Mouse (Mus musculus): ENCODE measurements around the gene Sp6. TPM values are rescaled to one million over a fixed set of nuclear protein-coding genes. Genes with fewer than 3 reads are reported as not detected.
A peak's percentile ranks its signal among the peaks of the same experiment; 100 is the strongest.

Sp6 gene
- polyA plus RNA-seq, 1 experiment: 0.22 TPM

DNA sequence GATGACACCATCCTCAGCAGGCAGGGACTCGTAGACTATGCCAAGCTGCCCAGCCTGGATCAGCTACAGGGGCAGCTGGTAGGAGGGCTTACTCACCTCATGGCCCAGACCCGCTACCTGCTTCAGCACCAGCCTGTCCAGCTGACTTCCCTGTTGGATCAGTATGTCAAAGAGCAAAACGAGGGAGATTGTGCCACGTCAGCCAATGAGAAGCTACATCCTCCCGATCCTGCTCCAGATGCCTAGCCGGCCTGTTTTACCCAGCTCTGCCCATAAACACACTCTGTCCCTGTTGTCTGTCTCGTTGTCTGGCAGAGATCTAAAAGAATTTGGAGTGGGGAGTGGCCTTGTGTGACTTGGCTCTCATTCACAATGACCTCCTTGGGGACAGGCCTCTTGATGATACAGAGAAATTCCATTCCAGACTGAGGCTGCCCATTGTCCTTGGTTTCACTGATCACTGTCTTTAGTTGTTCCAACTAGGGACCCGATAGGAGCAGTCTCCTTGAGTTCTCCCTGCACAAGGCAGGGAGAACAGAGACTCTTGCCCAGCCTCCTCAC is 35.0 kb downstream of the Sp6 start:
- no peaks in the 10 kb centered on the region; the same call in 1 of the 2 replicates for H3K36me3 ChIP-seq (ENCODE audit: control insufficient read depth, insufficient read depth, low read length)
- H3K27me3 ChIP-seq (ENCODE audit: control insufficient read depth, insufficient read depth, low read length): no peaks in the 10 kb centered on the region
- H3K4me1 ChIP-seq (ENCODE audit: control insufficient read depth, insufficient read depth, low read length): peaks cover 11% of the 10 kb centered on the region
- TF ChIP-seq CTCF (IDR thresholded peaks at IDR 0.05; ENCODE audit: control insufficient read depth, insufficient read depth, insufficient replicate concordance, low read depth, low read length) (no peak), POLR2A (IDR thresholded peaks at IDR 0.05; ENCODE audit: control insufficient read depth, low read depth, low read length) (peak; percentile 62; the same call in 1 of the 2 replicates)
- H3K4me3 ChIP-seq (ENCODE audit: control insufficient read depth, low read depth, low read length): peak overlapping the region; percentile 60
- peak overlapping the region; percentile 72 for H3K27ac ChIP-seq (ENCODE audit: control insufficient read depth, insufficient read depth, low read depth, low read length)

DNA sequence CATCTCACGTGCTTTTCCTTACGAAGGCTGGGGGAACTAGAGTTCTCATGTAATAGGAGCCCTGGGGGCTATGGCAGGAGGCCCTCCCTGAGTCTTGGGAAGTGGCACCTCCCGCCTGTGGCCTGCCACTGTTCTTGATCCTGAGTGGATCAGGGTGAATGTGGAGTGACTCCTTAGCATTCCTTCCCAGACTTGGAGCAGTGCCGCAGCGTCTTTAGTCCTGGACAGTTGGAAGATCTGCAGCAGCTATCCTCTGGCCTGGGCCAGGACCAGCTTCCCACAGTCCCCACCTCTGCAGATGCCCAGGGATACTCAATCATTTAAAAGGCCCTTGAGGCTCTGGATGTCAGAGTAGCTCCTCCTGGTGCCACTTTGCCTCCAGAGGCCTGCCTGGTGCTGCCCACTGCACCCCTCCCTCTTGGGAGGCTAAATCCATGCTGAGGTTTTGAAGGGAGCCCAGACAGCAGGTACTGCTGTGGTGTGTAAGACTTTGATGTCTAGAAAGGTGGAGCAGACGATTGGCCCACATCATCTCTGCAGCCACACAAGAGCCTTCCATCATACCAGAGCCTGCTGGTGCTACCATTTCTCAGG is 36.4 kb downstream of the Sp6 start:
- no peak overlapping the region for H3K4me3 ChIP-seq (ENCODE audit: control insufficient read depth, low read depth, low read length)
- TF ChIP-seq POLR2A (IDR thresholded peaks at IDR 0.05; ENCODE audit: control insufficient read depth, low read depth, low read length) (no peak), CTCF (IDR thresholded peaks at IDR 0.05; ENCODE audit: control insufficient read depth, insufficient read depth, insufficient replicate concordance, low read depth, low read length) (no peak)
- peaks cover 11% of the 10 kb centered on the region for H3K4me1 ChIP-seq (ENCODE audit: control insufficient read depth, insufficient read depth, low read length)
- H3K27ac ChIP-seq (ENCODE audit: control insufficient read depth, insufficient read depth, low read depth, low read length): peak overlapping the region; percentile 16; the same call in 1 of the 2 replicates
- no peaks in the 10 kb centered on the region for H3K27me3 ChIP-seq (ENCODE audit: control insufficient read depth, insufficient read depth, low read length)
- H3K36me3 ChIP-seq (ENCODE audit: control insufficient read depth, insufficient read depth, low read length): no peaks in the 10 kb centered on the region; the same call in 1 of the 2 replicates

DNA sequence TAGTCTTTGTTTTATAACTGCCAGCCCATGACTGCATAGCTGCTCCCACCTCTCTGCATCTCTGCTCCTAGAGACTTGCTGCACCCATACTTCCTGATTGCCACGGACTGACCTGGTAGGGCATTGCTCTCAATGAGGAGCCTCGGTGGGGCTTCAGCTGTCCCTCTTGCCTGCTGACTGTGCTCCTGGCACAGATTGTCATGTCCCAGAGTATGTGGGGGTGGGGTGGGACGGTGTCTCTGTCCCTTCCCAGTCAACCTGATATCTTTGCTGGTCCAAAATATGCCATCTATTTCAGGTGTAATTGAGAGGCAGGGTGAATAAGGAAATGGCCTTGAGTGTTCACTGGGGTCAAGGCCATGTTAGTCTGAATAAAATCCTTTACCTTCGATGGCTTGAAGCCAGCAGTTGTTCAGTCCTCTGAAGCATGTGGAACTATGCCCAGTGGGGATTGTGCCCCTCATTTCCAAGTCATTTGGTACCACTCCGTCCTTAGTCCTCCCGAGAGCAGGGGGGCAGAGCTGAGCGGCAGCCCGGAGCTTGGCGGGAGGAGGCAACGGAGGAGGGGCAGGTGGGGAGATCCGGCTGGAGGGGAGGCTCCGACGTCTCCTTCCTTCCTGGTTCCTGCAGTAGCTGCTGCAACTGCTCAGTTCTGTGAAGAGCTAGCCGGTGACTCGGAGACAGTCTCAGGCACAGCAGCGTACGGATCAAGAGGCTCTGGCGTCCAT is 37.2 kb downstream of the Sp6 start, which contains the start of gene Osbpl7:
Osbpl7 (plus strand) TSS at position 413 of the 728 bp plus-strand sequence.
- TF ChIP-seq CTCF (IDR thresholded peaks at IDR 0.05; ENCODE audit: control insufficient read depth, insufficient read depth, insufficient replicate concordance, low read depth, low read length) (no peak; the same call in 1 of the 2 replicates), POLR2A (IDR thresholded peaks at IDR 0.05; ENCODE audit: control insufficient read depth, low read depth, low read length) (peak; percentile 59)
- H3K27ac ChIP-seq (ENCODE audit: control insufficient read depth, insufficient read depth, low read depth, low read length): peak within 1 kb of the TSS; percentile 18
- no peaks in the 10 kb centered on the region; the same call in 1 of the 2 replicates for H3K36me3 ChIP-seq (ENCODE audit: control insufficient read depth, insufficient read depth, low read length)
- H3K4me1 ChIP-seq (ENCODE audit: control insufficient read depth, insufficient read depth, low read length): peaks cover 11% of the 10 kb centered on the region
- peak within 1 kb of the TSS; percentile 74 for H3K4me3 ChIP-seq (ENCODE audit: control insufficient read depth, low read depth, low read length)
- no peaks in the 10 kb centered on the region for H3K27me3 ChIP-seq (ENCODE audit: control insufficient read depth, insufficient read depth, low read length)

DNA sequence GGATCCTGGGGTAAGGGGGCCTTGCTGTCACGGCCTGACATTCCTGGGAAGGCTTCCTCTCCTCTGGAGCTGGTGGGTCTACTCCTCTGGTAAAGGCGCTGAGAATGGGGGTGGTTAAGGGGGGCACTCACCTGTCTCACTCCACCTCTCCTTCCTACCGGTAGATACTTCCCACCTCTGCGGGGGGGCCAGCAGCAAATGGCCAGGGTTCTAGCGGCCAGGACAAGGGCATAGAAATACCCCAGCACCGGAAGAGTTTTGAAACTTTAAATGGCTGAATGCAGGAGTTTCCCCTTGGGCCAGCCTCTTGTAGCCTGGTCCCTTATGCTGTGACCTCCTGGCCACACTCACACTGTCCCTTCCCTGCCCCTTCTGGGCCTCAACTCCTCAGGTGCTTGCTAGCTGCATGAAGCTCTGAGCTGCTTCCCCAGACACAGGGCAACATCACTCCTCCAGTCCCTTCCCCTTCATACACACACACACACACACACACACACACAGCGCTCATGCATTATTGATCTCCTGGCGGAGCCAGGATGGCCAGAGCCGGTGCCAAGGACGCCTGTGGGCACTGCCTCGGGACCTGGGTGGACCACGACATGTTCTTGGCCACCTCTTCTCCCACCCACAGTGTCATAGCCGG is 37.9 kb downstream of the Sp6 start:
- Histone ChIP-seq H3K4me1 (ENCODE audit: control insufficient read depth, insufficient read depth, low read length) (peaks cover 11% of the 10 kb centered on the region), H3K4me3 (ENCODE audit: control insufficient read depth, low read depth, low read length) (peak overlapping the region; percentile 74), H3K27ac (ENCODE audit: control insufficient read depth, insufficient read depth, low read depth, low read length) (peak overlapping the region; percentile 18), H3K27me3 (ENCODE audit: control insufficient read depth, insufficient read depth, low read length) (no peaks in the 10 kb centered on the region), H3K36me3 (ENCODE audit: control insufficient read depth, insufficient read depth, low read length) (no peaks in the 10 kb centered on the region; the same call in 1 of the 2 replicates)
- TF ChIP-seq CTCF (IDR thresholded peaks at IDR 0.05; ENCODE audit: control insufficient read depth, insufficient read depth, insufficient replicate concordance, low read depth, low read length): no peak
- no peak; the same call in 1 of the 2 replicates for TF ChIP-seq POLR2A (IDR thresholded peaks at IDR 0.05; ENCODE audit: control insufficient read depth, low read depth, low read length)

DNA sequence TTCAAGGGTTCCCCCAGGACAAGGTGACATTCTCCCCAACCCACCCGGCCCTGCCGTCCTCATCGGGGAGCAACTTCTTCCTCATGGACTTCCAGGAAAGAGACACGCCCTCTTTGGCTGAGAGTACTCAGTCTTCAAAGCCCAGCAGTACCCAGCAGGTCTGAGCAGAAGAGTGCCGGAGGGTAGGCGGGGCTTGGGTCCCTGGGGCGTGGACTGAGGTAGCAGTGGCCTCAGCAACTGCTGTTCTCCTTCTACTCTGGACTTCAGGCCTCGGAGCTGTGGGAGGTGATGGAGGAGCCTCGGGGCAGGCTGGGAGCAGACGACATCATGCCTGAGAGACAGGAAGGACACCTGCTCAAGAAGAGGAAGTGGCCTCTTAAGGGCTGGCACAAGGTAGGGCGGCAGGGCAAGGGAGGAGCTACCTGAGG is 39.0 kb downstream of the Sp6 start:
- Histone ChIP-seq H3K27me3 (ENCODE audit: control insufficient read depth, insufficient read depth, low read length) (no peaks in the 10 kb centered on the region), H3K4me3 (ENCODE audit: control insufficient read depth, low read depth, low read length) (no peak overlapping the region; the same call in 1 of the 2 replicates), H3K36me3 (ENCODE audit: control insufficient read depth, insufficient read depth, low read length) (no peaks in the 10 kb centered on the region; the same call in 1 of the 2 replicates), H3K27ac (ENCODE audit: control insufficient read depth, insufficient read depth, low read depth, low read length) (no peak overlapping the region), H3K4me1 (ENCODE audit: control insufficient read depth, insufficient read depth, low read length) (peaks cover 11% of the 10 kb centered on the region)
- no peak for TF ChIP-seq POLR2A (IDR thresholded peaks at IDR 0.05; ENCODE audit: control insufficient read depth, low read depth, low read length)
- TF ChIP-seq CTCF (IDR thresholded peaks at IDR 0.05; ENCODE audit: control insufficient read depth, insufficient read depth, insufficient replicate concordance, low read depth, low read length): no peak

DNA sequence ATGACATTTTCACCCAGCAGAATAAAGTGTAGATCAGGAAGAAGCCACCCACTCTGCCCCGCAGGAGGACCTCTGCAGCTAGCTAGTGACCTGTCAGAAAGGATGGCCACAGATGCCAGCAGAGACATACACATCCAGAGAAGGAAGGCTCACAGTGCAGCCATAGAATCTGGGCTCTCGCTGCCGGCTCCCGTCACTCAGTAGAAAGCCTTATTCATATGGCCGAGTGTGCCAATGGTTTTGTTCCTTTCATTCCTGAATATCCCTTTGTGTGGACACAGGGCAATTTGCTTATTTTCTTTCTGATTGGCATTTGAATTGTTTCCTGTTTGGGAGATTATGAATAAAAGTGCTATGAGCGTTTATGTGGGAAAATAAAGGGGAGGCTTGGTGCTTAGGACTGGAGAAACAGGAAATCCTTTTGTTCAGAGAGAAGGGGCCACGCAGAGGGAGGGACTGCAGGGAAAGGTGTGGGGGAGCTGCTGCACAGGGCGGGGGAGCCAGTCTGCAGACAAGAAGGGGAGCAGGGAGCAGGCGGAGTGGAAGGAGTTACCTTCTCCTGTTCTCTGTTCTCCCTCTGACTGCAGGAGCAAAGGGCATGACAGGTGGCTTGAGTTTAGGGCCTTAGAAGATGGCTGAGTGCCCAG is 50.2 kb downstream of the Sp6 start:
- TF ChIP-seq CTCF (IDR thresholded peaks at IDR 0.05; ENCODE audit: control insufficient read depth, insufficient read depth, insufficient replicate concordance, low read depth, low read length) (no peak), POLR2A (IDR thresholded peaks at IDR 0.05; ENCODE audit: control insufficient read depth, low read depth, low read length) (no peak)
- Histone ChIP-seq H3K36me3 (ENCODE audit: control insufficient read depth, insufficient read depth, low read length) (no peaks in the 10 kb centered on the region), H3K4me1 (ENCODE audit: control insufficient read depth, insufficient read depth, low read length) (peaks cover 18% of the 10 kb centered on the region), H3K27me3 (ENCODE audit: control insufficient read depth, insufficient read depth, low read length) (no peaks in the 10 kb centered on the region), H3K27ac (ENCODE audit: control insufficient read depth, insufficient read depth, low read depth, low read length) (no peak overlapping the region), H3K4me3 (ENCODE audit: control insufficient read depth, low read depth, low read length) (no peak overlapping the region)
